Mouse (Mus musculus): ENCODE data around the gene Cpa3. TPM values are rescaled to one million over a fixed set of nuclear protein-coding genes. Genes with fewer than 3 reads are reported as not detected.

Gene Cpa3
- total RNA-seq, 1 experiment from 2014 or later: 144 TPM

Other genes starting within 250 kb of the Cpa3 start
- gene Hps3, start 206.9 kb downstream of the Cpa3 start, total RNA-seq (2017): 23.5 and 29.4 TPM in 2 replicates
- 39.1 and 44.2 TPM in 2 replicates for gene Hltf, start 184.4 kb downstream of the Cpa3 start, total RNA-seq (2017)
- 23.8 and 34.1 TPM in 2 replicates for gene Gyg, start 86.9 kb downstream of the Cpa3 start, total RNA-seq (2017)
- gene Cpb1, start 33.6 kb upstream of the Cpa3 start, total RNA-seq (2017): not detected in 2 replicates
- gene Agtr1b, start 125.0 kb upstream of the Cpa3 start, total RNA-seq (2017): not detected in 2 replicates

All from common myeloid progenitor, adult 5-6 weeks (primary cell).